Mouse (Mus musculus): ENCODE results near the gene Naaa. TPM values are rescaled to one million over a fixed set of nuclear protein-coding genes. Genes with fewer than 3 reads are reported as not detected.

Gene Naaa
- polyA plus RNA-seq, 1 experiment from 2014 or later = 11.5 TPM

DNA sequence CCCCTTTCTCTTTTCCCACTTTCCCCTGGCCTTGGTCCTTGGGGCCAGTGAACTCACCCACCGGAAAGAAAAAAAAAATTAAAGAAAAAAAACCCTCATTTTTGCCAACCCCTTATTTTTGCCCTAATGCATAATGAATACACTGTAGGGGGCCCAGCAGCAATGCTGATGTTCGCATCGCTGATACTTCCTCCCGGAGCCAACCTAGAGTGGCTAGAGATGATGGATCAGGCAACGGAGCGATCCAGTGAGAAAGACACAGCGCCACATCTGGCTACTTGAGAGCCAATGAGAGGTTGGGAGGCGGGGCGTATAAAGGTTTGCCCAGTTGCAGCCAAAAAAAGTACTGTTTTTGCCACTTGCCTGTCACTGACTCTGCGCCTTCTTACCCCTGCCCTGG is 49.2 kb downstream of the Naaa start:
- Histone ChIP-seq H3K27me3 (no peaks in the 10 kb centered on the region), H3K9ac (replicated peaks) (no peak overlapping the region)
- ATAC-seq (replicated peaks) = no peak

DNA sequence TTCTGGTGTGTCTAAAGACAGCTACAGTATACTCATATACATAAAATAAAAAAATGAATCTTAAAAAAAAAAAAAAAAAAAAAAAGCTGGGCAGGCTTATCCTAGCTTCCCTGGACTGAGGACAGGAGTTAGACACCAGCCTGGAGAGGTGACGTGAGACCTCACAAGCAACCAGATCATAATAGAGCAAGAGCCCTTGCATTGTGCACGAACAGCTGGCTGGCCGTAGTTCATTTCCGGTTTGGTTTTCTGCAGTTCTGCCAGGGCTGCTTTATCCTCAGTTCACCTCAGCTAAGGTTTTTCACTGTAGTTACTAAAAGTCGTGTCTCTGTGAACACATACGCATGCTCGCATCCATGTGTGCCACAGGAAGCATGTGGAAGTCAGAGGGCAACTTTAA is 50.2 kb downstream of the Naaa start:
- H3K9ac ChIP-seq (replicated peaks) = no peak overlapping the region
- H3K27ac ChIP-seq (replicated peaks) = no peak overlapping the region
- no peak for ATAC-seq (replicated peaks)
- H3K4me2 ChIP-seq (replicated peaks) = no peak overlapping the region
- H3K9me3 ChIP-seq = no peaks in the 10 kb centered on the region
- H3K4me3 ChIP-seq = no peak overlapping the region
- H3K27me3 ChIP-seq = no peaks in the 10 kb centered on the region
- H3K4me1 ChIP-seq = no peaks in the 10 kb centered on the region
- no peaks in the 10 kb centered on the region for H3K36me3 ChIP-seq
- 89% methylated on average over 7 of the region's 7 CpGs for WGBS

More for the DNA sequence above, 49.2 kb downstream of the Naaa start:
- 38% methylated on average over 10 of the region's 10 CpGs for WGBS
- H3K36me3 ChIP-seq = no peaks in the 10 kb centered on the region
- H3K27ac ChIP-seq (replicated peaks) = no peak overlapping the region
- H3K4me3 ChIP-seq = no peak overlapping the region
- H3K4me2 ChIP-seq (replicated peaks) = no peak overlapping the region
- no peaks in the 10 kb centered on the region for H3K4me1 ChIP-seq
- H3K9me3 ChIP-seq = no peaks in the 10 kb centered on the region

DNA sequence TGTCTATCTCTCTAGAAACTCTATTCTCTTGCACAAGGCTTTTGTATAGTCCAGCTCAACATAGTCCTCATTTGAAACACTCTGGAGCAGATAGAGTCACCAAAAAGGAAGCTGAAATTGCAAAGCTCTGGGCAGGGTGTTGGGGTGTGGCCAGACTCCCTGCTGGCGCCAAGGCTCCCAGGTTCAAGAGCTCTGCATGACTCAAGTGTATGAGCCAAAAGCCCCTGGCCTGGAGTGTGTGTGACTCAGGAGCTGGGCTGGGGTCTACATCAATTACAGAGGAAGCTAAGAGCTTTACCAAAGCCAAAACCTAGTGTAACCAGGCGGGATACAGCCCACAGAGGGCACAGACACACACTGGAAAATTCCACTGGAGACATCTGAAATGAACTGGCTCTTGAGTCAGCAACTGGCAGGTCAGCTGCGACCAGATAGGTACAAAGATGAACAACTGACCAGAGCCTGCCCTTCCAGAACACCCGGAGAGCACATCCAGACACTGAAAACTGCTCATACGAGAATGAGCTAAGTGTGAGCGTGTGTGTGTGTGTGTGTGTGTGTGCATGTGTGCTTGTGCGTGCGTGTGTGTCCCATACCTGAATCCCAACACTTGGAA is 57.6 kb downstream of the Naaa start:
- H3K4me1 ChIP-seq = peaks cover 5% of the 10 kb centered on the region; the same call in 1 of the 2 replicates
- H3K4me3 ChIP-seq = no peak overlapping the region
- no peak overlapping the region for H3K4me2 ChIP-seq (replicated peaks)
- no peak overlapping the region for H3K9ac ChIP-seq (replicated peaks)
- H3K36me3 ChIP-seq = no peaks in the 10 kb centered on the region
- no peaks in the 10 kb centered on the region for H3K27me3 ChIP-seq
- H3K9me3 ChIP-seq = no peaks in the 10 kb centered on the region
- WGBS = 92% methylated on average over 8 of the region's 8 CpGs
- H3K27ac ChIP-seq (replicated peaks) = no peak overlapping the region
- ATAC-seq (replicated peaks) = no peak

DNA sequence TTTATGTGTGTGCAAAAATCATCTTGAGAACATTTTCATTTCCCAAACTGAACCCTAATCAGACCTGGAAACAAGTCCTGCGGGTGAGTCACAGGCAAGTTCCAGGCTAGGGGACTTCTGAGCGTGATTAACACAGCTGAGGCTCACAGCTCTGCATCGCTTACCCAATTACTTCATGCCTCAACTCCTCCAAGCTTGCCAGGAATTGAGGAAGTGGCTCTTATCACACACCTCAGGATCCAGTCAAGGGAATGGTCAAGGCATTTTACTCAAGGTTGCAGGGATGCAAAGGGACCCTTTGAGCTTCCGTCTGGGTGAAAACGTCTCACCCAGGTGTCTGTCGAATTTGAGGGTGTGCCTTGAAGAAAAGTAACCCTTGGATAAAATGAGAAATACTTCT is 58.1 kb downstream of the Naaa start:
- ATAC-seq (replicated peaks) = no peak
- Histone ChIP-seq H3K4me2 (replicated peaks) (no peak overlapping the region), H3K4me3 (no peak overlapping the region), H3K9ac (replicated peaks) (no peak overlapping the region), H3K9me3 (no peaks in the 10 kb centered on the region), H3K27ac (replicated peaks) (no peak overlapping the region), H3K4me1 (peaks cover 5% of the 10 kb centered on the region; the same call in 1 of the 2 replicates), H3K27me3 (no peaks in the 10 kb centered on the region), H3K36me3 (no peaks in the 10 kb centered on the region)
- 59% methylated on average over 6 of the region's 6 CpGs for WGBS

DNA sequence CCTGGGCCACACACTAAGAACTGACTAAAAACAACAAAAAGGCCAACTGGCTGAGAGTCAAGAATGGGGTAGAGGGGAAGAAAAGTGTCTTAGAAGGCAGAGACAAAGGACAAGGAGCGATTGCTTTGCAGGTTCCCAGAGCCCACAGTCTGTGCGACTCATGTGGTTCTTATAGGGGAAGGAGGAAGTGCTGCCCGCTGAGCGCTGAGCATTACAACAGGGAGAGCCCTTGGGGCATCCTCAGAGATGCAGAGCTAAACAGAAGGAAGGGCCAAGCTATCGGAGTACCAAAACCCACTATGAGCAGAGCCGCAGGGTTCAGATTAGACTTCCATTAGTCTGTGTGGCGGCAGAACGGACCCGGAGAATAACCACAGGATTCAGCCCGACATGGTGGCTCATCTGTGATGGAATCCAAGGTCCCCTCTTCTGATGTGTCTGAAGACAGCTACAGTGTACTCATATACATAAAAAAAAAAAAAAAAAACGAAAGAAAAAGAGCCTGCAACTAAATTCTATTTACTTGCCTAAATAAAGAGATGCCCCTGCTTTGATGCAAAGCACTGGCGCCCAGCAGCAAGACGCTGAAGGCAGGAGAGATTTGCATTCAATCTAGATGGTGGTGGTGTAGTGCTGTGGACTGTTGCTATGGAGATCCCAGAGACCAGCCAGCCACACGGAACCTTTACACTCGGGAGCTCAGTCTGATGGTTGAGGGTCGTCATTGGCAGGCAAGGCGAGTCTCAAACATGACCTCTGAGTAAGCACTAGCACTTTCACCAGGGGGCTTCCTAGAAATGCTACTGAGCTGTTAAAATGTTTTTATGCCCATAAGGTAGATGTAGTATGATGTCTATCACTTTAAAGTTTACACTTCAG is 58.8 kb downstream of the Naaa start:
- no peaks in the 10 kb centered on the region for H3K9me3 ChIP-seq
- peak; percentile 87 for ATAC-seq (replicated peaks)
- peaks cover 5% of the 10 kb centered on the region; the same call in 1 of the 2 replicates for H3K4me1 ChIP-seq
- no peak overlapping the region for H3K9ac ChIP-seq (replicated peaks)
- 34% methylated on average over 17 of the region's 17 CpGs for WGBS
- H3K27me3 ChIP-seq = no peaks in the 10 kb centered on the region
- H3K36me3 ChIP-seq = no peaks in the 10 kb centered on the region
- H3K4me3 ChIP-seq = no peak overlapping the region
- no peak overlapping the region for H3K4me2 ChIP-seq (replicated peaks)
- H3K27ac ChIP-seq (replicated peaks) = no peak overlapping the region

- no peak for ATAC-seq (replicated peaks)
- H3K4me2 ChIP-seq (replicated peaks) = no peak within 1 kb of the TSS
- H3K4me3 ChIP-seq = no peak within 1 kb of the TSS
- H3K27ac ChIP-seq (replicated peaks) = no peak within 1 kb of the TSS
- no peaks in the 10 kb centered on the region for H3K27me3 ChIP-seq
- peaks cover 5% of the 10 kb centered on the region; the same call in 1 of the 2 replicates for H3K4me1 ChIP-seq
- WGBS = 95% methylated on average over 4 of the region's 4 CpGs
- no peak within 1 kb of the TSS for H3K9ac ChIP-seq (replicated peaks)
- H3K9me3 ChIP-seq = no peaks in the 10 kb centered on the region
- no peaks in the 10 kb centered on the region for H3K36me3 ChIP-seq
These were observed 62.7 kb downstream of the Naaa start, which contains the start of gene U90926 for GRCm38 (mm10) chr5:92215308-92215707. Gene U90926 (minus strand): TSS chr5:92215408.

DNA sequence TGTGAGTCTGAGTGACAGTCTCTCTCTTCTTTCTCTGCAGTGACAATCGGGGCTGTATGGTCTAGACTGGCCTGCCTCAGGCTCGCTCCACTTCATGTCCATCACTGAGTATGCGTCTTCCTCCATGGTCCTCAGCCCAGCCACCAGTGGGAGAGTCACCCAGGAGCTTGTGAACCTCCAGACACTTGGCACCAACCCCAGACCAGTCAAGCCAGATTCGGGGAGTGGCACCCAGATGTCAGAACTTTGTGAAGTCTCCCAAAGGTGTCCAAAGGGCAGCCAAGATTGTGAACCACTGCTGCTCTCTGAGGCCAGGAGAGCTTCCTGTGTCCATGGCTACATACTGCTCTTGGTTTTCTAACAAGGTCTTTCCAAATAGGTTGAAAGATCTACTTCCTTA is 65.7 kb downstream of the Naaa start:
- Histone ChIP-seq H3K27ac (replicated peaks) (no peak overlapping the region), H3K27me3 (no peaks in the 10 kb centered on the region), H3K9me3 (no peaks in the 10 kb centered on the region), H3K36me3 (no peaks in the 10 kb centered on the region), H3K4me1 (no peaks in the 10 kb centered on the region), H3K4me2 (replicated peaks) (no peak overlapping the region), H3K9ac (replicated peaks) (no peak overlapping the region), H3K4me3 (no peak overlapping the region)
- no peak for ATAC-seq (replicated peaks)
- WGBS = 94% methylated on average over 4 of the region's 4 CpGs

- peaks cover 6% of the 10 kb centered on the region; the same call in 1 of the 2 replicates for H3K36me3 ChIP-seq
- no peaks in the 10 kb centered on the region for H3K27me3 ChIP-seq
- H3K9me3 ChIP-seq = no peaks in the 10 kb centered on the region
- H3K4me2 ChIP-seq (replicated peaks) = no peak overlapping the region
- H3K4me1 ChIP-seq = no peaks in the 10 kb centered on the region
- H3K27ac ChIP-seq (replicated peaks) = no peak overlapping the region
- 77% methylated on average over 8 of the region's 8 CpGs for WGBS
- H3K4me3 ChIP-seq = no peak overlapping the region
- ATAC-seq (replicated peaks) = no peak
- H3K9ac ChIP-seq (replicated peaks) = no peak overlapping the region
These were observed 67.8 kb downstream of the Naaa start for GRCm38 (mm10) chr5:92210205-92210604.

Other genes with a start within 250 kb of the Naaa start
- 6.2 and 6.4 TPM in 2 replicates for gene Cdkl2, start 234.3 kb downstream of the Naaa start, polyA plus RNA-seq (2015; fragmentation: Nextera tagmentation; extraction: Ambion mirVana)
- gene G3bp2, start 194.5 kb downstream of the Naaa start, polyA plus RNA-seq (2015; fragmentation: Nextera tagmentation; extraction: Ambion mirVana) = 323 and 349 TPM in 2 replicates
- gene Uso1, start 140.2 kb downstream of the Naaa start, polyA plus RNA-seq (2015; fragmentation: Nextera tagmentation; extraction: Ambion mirVana) = 42.1 and 45.8 TPM in 2 replicates
- gene U90926, start 62.8 kb downstream of the Naaa start, polyA plus RNA-seq (2015; fragmentation: Nextera tagmentation; extraction: Ambion mirVana) = not detected in 2 replicates
- gene Ppef2, start 21.9 kb downstream of the Naaa start, polyA plus RNA-seq (2015; fragmentation: Nextera tagmentation; extraction: Ambion mirVana) = 0.09 and 0.22 TPM in 2 replicates
- 31.1 and 32.3 TPM in 2 replicates for gene Sdad1, start 32.3 kb upstream of the Naaa start, polyA plus RNA-seq (2015; fragmentation: Nextera tagmentation; extraction: Ambion mirVana)
- gene Cxcl9, start 49.9 kb upstream of the Naaa start, polyA plus RNA-seq (2015; fragmentation: Nextera tagmentation; extraction: Ambion mirVana) = not detected in 2 replicates
- gene Art3, start 53.7 kb upstream of the Naaa start, polyA plus RNA-seq (2015; fragmentation: Nextera tagmentation; extraction: Ambion mirVana) = 3.5 and 4.0 TPM in 2 replicates
- gene Cxcl10, start 70.7 kb upstream of the Naaa start, polyA plus RNA-seq (2015; fragmentation: Nextera tagmentation; extraction: Ambion mirVana) = 0.20 TPM in 1 of 2 replicates, not detected in the other
- 55.7 and 60.0 TPM in 2 replicates for gene Nup54, start 157.0 kb upstream of the Naaa start, polyA plus RNA-seq (2015; fragmentation: Nextera tagmentation; extraction: Ambion mirVana)
- gene Scarb2, start 228.7 kb upstream of the Naaa start, polyA plus RNA-seq (2015; fragmentation: Nextera tagmentation; extraction: Ambion mirVana) = 23.4 and 24.6 TPM in 2 replicates

Data from forebrain, embryonic 15.5 days (tissue).